Mouse (Mus musculus): ENCODE data around the gene Arfgap3.

DNA sequence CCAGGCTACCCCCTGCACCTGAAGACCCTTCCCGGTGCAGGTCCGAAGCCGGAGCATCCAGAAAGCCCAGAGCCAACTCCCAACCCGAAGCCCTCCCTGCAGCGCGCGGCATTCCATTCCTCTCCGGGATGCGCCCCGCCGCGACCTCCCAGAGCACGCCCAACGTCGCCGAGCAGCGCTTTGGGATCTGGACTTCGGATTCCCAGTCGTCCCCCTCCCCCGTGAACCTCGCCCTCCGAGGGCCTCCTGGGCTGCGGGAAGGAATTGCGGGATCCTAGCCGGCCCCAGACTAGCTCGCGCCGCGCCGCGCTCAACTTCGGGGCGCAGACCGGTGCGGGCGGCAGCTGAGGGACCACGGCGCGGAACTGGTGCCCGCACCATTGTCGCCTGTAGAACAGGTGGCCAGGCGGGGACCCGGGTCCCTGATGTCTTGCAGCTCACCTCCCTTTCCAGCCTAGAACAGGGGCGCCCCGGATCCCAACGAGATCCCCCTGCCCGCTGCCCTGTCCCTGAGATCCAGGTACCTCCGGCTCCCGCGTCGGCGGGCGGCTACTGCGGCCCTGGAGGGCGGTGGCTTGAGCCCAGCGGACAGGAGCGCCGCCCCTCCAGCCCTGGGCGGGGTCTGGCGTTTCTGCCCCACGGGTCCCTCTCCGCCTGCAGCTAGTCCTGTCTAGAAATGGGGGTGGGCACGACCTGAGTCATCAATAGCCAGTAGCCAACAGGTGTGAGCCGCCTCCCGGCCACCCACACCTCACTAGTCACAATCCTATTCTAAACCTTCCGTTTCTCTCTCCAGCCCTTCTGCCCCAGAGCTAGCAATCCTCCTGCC is 98.7 kb downstream of the Arfgap3 start, which contains the start of gene A4galt:
- 0 out of 2 replicates have a peak, but pooled peaks have one; percentile 37 for TF ChIP-seq POLR2A (IDR thresholded peaks at IDR 0.05; ENCODE audit: control insufficient read depth, low read depth, low read length)
- TF ChIP-seq CTCF (IDR thresholded peaks at IDR 0.05; ENCODE audit: control insufficient read depth, insufficient read depth, insufficient replicate concordance, low read depth, low read length): no peak
